Mouse (Mus musculus): ENCODE data around the gene Gabbr1. TPM values are rescaled to one million over a fixed set of nuclear protein-coding genes. Genes with fewer than 3 reads are reported as not detected.

The Gabbr1 gene
- polyA plus RNA-seq, 1 experiment from 2014 or later: 11.2 TPM

DNA sequence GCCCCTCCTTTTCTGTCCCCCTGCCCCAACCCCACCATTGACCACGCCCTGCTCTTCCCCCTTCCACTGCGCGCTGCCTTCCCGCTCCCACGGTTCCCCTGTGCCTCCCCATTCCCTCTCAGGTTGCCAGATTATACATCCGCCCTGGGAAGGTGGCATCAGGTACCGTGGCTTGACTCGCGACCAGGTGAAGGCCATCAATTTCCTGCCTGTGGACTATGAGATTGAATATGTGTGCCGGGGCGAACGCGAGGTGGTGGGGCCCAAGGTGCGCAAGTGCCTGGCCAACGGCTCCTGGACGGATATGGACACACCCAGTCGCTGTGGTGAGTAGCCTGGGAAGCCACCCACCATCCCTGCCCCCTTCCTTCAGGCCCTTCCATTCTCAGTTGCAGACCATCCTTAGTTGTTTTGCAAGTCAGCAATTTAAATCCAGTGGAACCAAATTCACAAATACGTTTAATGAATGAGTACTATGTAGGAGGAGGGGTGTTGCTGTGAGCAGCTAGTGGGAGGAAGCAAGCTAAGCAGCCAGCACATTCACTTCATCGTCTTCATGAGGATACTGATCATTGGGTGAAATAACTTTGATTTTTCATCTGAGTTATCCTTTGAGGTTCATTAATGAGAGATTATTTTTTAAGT is 1.7 kb downstream of the Gabbr1 start:
- ATAC-seq (ENCODE audit: insufficient read depth, low FRiP score, low read depth): no peak
- Histone ChIP-seq H3K27me3 (replicated peaks) (no peaks in the 10 kb centered on the region), H3K4me2 (peak overlapping the region; percentile 96), H3K36me3 (no peaks in the 10 kb centered on the region), H3K4me1 (peaks cover 35% of the 10 kb centered on the region), H3K9me3 (no peaks in the 10 kb centered on the region), H3K27ac (no peak overlapping the region), H3K4me3 (replicated peaks) (peak overlapping the region; percentile 70; the same call in 1 of the 2 replicates), H3K9ac (no peak overlapping the region)
- 27% methylated on average over 19 of the region's 19 CpGs for WGBS

DNA sequence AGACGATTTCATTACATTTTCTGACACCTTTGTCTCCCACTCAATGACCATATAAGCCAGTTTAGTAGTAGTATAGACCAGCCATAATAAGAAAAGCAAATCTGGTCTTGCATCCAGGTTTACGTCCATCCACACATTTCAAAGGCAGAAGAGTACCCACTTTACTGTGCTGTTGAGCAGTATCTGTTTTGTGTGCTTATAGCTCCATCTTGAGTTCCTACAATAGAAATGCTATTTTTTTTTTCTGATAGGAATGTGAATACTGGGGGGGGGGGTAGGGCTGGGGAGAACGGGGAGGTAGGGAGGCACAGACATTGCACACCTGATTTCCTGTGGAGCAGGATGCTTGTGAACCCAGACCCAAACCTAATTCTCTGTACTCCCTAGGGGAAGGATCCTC is 2.2 kb downstream of the Gabbr1 start:
- WGBS: 35% methylated on average over 3 of the region's 3 CpGs
- peaks cover 35% of the 10 kb centered on the region for H3K4me1 ChIP-seq
- no peak overlapping the region for H3K4me2 ChIP-seq
- H3K27me3 ChIP-seq (replicated peaks): no peaks in the 10 kb centered on the region
- no peak for ATAC-seq (ENCODE audit: insufficient read depth, low FRiP score, low read depth)
- H3K9ac ChIP-seq: no peak overlapping the region
- no peak overlapping the region for H3K4me3 ChIP-seq (replicated peaks)
- no peak overlapping the region for H3K27ac ChIP-seq
- H3K9me3 ChIP-seq: no peaks in the 10 kb centered on the region
- no peaks in the 10 kb centered on the region for H3K36me3 ChIP-seq

DNA sequence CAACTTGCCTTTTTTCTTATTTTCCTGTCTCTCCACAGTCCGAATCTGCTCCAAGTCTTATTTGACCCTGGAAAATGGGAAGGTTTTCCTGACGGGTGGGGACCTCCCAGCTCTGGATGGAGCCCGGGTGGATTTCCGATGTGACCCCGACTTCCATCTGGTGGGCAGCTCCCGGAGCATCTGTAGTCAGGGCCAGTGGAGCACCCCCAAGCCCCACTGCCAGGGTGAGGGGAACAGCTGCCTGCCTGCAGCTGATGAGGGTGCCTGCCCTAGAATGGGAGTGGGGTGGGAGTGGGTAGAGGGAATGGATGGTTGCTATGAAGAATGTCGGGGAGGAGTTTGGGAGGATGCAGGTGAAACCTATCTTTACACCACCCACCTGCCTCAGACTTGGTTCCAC is 2.6 kb downstream of the Gabbr1 start:
- Histone ChIP-seq H3K4me2 (no peak overlapping the region), H3K27ac (no peak overlapping the region), H3K4me3 (replicated peaks) (no peak overlapping the region), H3K4me1 (peaks cover 35% of the 10 kb centered on the region), H3K9ac (no peak overlapping the region), H3K27me3 (replicated peaks) (no peaks in the 10 kb centered on the region), H3K9me3 (no peaks in the 10 kb centered on the region), H3K36me3 (no peaks in the 10 kb centered on the region)
- no peak for ATAC-seq (ENCODE audit: insufficient read depth, low FRiP score, low read depth)
- 61% methylated on average over 7 of the region's 7 CpGs for WGBS

DNA sequence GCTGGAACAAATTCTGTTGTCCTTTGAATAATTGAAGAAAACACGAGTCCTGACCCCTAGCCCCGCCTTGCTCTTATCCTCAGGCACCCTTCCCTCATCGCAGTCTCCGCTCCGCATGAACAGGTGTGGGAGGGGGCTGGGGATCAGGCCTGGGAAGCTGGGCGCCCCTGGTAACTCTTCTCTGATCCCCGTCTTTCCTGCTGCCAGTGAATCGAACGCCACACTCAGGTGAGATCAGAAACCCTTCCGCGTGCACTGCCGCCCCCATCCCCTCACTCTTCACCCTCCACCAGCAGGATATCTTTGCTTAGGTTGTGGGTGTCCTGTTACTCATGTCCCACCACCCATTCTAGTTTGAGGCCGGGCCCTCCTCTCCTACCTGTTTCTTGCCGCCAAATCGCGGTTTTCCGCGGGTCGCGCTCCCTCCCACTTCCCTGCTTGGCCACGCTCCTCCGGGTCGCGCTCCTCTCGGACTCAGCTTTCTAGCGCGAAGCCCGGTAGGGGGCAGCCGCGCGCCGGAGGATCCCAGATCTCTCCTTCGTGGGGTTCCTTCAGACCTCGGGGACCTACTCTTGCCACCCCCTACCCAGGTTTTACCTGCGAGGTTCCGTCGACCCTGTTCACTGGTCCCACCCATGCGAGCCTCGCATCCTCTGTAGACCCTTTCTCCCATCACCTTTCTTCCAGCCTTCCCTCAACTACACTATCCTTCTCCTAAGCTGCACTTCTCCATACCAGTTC is 4.0 kb downstream of the Gabbr1 start:
- H3K9me3 ChIP-seq: no peaks in the 10 kb centered on the region
- 7% methylated on average over 39 of the region's 39 CpGs for WGBS
- no peak overlapping the region for H3K27ac ChIP-seq
- peaks cover 35% of the 10 kb centered on the region for H3K4me1 ChIP-seq
- H3K9ac ChIP-seq: peak overlapping the region; percentile 7; the same call in 1 of the 2 replicates
- ATAC-seq (ENCODE audit: insufficient read depth, low FRiP score, low read depth): no peak
- H3K36me3 ChIP-seq: no peaks in the 10 kb centered on the region
- peak overlapping the region; percentile 55 for H3K4me3 ChIP-seq (replicated peaks)
- H3K27me3 ChIP-seq (replicated peaks): no peaks in the 10 kb centered on the region
- peak overlapping the region; percentile 84 for H3K4me2 ChIP-seq

DNA sequence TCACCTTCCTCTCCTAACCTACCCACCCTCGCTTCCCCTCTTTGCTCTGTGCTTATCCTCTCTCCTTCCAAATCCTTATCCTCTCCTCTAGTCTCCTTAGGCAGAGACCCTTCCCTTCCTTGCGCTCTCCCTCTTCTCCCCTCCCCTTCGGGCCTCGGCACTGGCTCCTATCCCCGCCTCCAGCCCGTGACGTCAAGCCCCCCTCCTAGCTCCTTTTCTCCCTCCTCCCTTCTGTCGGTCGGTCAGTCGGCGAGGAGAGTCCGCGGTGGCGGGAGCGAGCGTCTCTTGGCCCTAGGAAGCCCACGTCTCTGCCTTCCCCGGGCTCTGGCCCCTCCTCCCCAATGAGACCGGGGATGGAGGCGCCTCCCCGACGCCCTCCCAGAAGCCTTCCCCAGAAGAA is 4.6 kb downstream of the Gabbr1 start:
- Histone ChIP-seq H3K9me3 (no peaks in the 10 kb centered on the region), H3K36me3 (0 out of 2 replicates have a peak, but pooled peaks cover under 1% of the 10 kb centered on the region), H3K4me2 (peak overlapping the region; percentile 84), H3K9ac (peak overlapping the region; percentile 61; the same call in 1 of the 2 replicates), H3K4me3 (replicated peaks) (peak overlapping the region; percentile 55), H3K27ac (no peak overlapping the region), H3K27me3 (replicated peaks) (no peaks in the 10 kb centered on the region), H3K4me1 (peaks cover 31% of the 10 kb centered on the region)
- ATAC-seq (ENCODE audit: insufficient read depth, low FRiP score, low read depth): peak; percentile 30
- under 1% methylated on average over 22 of the region's 22 CpGs for WGBS

DNA sequence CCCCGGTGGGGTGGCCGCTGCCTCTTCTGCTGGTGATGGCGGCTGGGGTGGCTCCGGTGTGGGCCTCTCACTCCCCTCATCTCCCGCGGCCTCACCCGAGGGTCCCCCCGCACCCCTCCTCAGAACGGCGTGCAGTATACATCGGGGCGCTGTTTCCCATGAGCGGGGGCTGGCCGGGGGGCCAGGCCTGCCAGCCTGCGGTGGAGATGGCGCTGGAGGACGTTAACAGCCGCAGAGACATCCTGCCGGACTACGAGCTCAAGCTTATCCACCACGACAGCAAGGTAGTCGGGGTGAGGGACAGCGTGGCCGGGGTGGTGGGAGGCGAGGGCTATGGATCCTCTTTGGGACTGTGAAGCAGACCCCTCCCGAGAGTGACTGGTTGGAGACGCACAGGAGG is 5.1 kb downstream of the Gabbr1 start:
- Histone ChIP-seq H3K9ac (peak overlapping the region; percentile 61; the same call in 1 of the 2 replicates), H3K36me3 (peaks cover 5% of the 10 kb centered on the region; the same call in 1 of the 2 replicates), H3K9me3 (no peaks in the 10 kb centered on the region), H3K27me3 (replicated peaks) (no peaks in the 10 kb centered on the region), H3K27ac (no peak overlapping the region), H3K4me1 (peaks cover 31% of the 10 kb centered on the region), H3K4me3 (replicated peaks) (peak overlapping the region; percentile 55), H3K4me2 (peak overlapping the region; percentile 84)
- ATAC-seq (ENCODE audit: insufficient read depth, low FRiP score, low read depth): peak; percentile 2; the same call in 1 of the 2 replicates
- 5% methylated on average over 25 of the region's 27 CpGs for WGBS

DNA sequence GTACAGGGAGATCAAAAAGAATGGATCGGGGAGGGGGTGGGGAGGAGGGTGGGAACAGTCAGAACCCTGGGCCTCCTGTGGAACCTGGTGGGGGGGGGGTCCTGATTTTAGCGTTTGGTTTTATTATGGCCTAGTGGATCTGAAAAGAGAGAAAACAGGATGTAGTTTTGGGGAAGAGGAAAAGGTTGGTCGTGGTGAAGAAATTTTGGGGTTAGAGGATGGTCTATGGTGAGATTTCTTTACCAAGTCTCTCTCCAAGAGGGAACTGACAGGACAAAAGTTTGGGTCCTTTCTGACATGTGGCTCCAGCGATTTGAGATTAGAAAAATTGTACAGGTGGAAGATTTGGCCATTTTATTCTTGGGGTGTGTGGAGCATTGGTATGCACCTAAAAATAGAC is 6.0 kb downstream of the Gabbr1 start:
- H3K27me3 ChIP-seq (replicated peaks): no peaks in the 10 kb centered on the region

DNA sequence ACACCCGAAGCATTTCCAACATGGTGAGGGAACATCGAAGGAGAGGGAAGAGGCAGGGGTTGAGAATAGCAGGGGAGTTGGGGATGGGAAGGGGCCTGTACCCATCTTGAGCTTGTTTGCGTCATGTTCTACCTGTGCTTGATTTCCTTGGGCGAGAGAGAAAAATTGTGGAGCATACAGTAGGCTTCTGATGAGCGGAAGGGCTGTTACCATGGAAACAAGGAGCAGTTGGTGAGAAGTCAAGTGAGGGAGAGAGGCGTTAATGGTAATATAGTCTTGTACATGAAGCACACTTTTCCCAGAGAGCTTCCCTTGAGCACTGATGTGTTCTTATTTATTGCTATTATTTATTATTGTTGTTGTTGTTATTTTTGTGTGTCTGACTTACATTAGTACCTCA is 11.2 kb downstream of the Gabbr1 start:
- H3K9ac ChIP-seq: no peak overlapping the region
- H3K4me2 ChIP-seq: no peak overlapping the region
- H3K27ac ChIP-seq: no peak overlapping the region
- peaks cover 20% of the 10 kb centered on the region for H3K36me3 ChIP-seq
- WGBS: 89% methylated on average over 6 of the region's 6 CpGs
- no peak for ATAC-seq (ENCODE audit: insufficient read depth, low FRiP score, low read depth)
- H3K9me3 ChIP-seq: no peaks in the 10 kb centered on the region
- H3K4me1 ChIP-seq: no peaks in the 10 kb centered on the region
- H3K4me3 ChIP-seq (replicated peaks): no peak overlapping the region
- H3K27me3 ChIP-seq (replicated peaks): no peaks in the 10 kb centered on the region

More for the DNA sequence above, 6.0 kb downstream of the Gabbr1 start:
- Histone ChIP-seq H3K9me3 (no peaks in the 10 kb centered on the region), H3K4me2 (peak overlapping the region; percentile 84), H3K4me3 (replicated peaks) (no peak overlapping the region), H3K27ac (no peak overlapping the region), H3K36me3 (peaks cover 11% of the 10 kb centered on the region), H3K9ac (no peak overlapping the region), H3K4me1 (peaks cover 27% of the 10 kb centered on the region)
- WGBS: 67% methylated on average over 4 of the region's 4 CpGs
- ATAC-seq (ENCODE audit: insufficient read depth, low FRiP score, low read depth): no peak

DNA sequence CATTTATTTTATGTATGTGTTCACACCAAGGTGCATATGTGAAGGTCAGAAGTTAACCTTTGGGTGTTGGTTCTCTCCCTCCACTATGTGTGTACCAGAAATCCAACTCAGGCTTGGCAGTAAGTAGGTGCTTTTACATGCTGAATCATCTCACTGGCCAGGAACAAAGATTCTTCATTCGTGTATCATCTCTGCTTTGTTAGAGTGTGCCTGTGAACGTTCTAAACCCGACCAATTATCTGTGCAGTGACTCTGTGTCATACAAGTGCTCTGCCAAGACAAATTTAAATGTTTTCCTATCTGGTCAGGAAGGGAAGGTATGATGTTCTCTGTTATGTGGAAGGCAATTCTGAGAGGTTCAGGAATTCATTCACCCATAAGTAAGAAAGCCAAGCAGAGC is 15.7 kb downstream of the Gabbr1 start:
- Histone ChIP-seq H3K27ac (no peak overlapping the region), H3K4me3 (replicated peaks) (no peak overlapping the region), H3K27me3 (replicated peaks) (no peaks in the 10 kb centered on the region), H3K4me2 (no peak overlapping the region), H3K4me1 (no peaks in the 10 kb centered on the region), H3K36me3 (peaks cover 29% of the 10 kb centered on the region), H3K9me3 (no peaks in the 10 kb centered on the region), H3K9ac (no peak overlapping the region)
- WGBS: 83% methylated on average over 3 of the region's 3 CpGs
- no peak for ATAC-seq (ENCODE audit: insufficient read depth, low FRiP score, low read depth)

DNA sequence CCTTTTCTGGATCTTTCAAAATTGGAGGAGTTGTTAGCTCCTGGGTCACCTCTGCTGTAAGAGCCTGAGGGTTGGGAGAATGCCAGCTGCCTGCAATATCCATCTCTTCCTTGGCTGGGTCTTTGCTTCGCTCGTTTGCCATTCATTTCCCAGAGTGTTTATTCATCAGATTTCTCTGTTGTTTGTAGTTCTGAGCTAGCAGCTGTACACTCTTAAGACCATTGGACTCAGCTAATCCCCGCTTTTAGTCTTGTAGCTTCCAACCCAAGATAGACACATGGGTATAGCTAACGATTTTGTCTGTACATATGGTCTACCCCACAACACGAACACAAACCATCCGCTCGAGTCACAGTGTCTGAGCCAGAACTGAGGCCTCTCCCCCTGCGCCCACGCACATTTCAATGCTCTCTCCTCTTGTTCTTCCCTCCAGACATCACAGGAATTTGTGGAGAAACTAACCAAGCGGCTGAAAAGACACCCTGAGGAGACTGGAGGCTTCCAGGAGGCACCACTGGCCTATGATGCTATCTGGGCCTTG is 16.4 kb downstream of the Gabbr1 start:
- H3K4me2 ChIP-seq: no peak overlapping the region
- no peaks in the 10 kb centered on the region for H3K4me1 ChIP-seq
- WGBS: 75% methylated on average over 10 of the region's 10 CpGs
- H3K27ac ChIP-seq: no peak overlapping the region
- no peak overlapping the region for H3K4me3 ChIP-seq (replicated peaks)
- no peaks in the 10 kb centered on the region for H3K27me3 ChIP-seq (replicated peaks)
- H3K36me3 ChIP-seq: peaks cover 25% of the 10 kb centered on the region; the same call in 1 of the 2 replicates
- no peaks in the 10 kb centered on the region for H3K9me3 ChIP-seq
- ATAC-seq (ENCODE audit: insufficient read depth, low FRiP score, low read depth): no peak
- H3K9ac ChIP-seq: no peak overlapping the region

DNA sequence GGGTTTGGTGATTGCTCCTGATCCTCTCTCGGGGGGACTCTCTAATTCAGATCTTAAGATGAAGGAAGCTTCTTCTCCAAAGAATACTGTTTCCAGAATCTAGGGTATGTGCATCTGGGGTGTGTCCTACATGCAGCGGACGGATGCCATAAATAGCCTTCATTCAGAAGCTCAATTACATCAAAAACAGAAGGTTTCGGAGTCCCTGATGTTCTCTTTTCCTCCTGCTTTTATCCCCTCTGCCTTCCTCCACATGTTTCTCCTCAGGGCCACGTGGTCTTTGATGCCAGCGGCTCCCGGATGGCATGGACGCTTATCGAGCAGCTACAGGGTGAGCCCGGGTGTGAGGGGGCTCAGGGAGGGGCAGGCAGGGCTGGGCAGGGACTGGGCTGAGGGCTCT is 17.3 kb downstream of the Gabbr1 start:
- 76% methylated on average over 10 of the region's 10 CpGs for whole genome bisulfite sequencing
- no peak overlapping the region for H3K9ac ChIP-seq
- H3K27me3 ChIP-seq (replicated peaks): no peaks in the 10 kb centered on the region
- H3K4me2 ChIP-seq: no peak overlapping the region
- H3K4me3 ChIP-seq (replicated peaks): no peak overlapping the region
- no peaks in the 10 kb centered on the region for H3K9me3 ChIP-seq
- no peak for ATAC-seq (ENCODE audit: insufficient read depth, low FRiP score, low read depth)
- no peaks in the 10 kb centered on the region for H3K4me1 ChIP-seq
- H3K36me3 ChIP-seq: peaks cover 26% of the 10 kb centered on the region; the same call in 1 of the 2 replicates
- H3K27ac ChIP-seq: no peak overlapping the region
